Mouse (Mus musculus) limb, embryonic 10.5 days (tissue): ENCODE results near the gene Rpl29. TPM values are rescaled to one million over a fixed set of nuclear protein-coding genes. Genes with fewer than 3 reads are reported as not detected.

ENCODE experiments used
- DNase-seq: peaks from one replicate; pipeline ENCODE4 v3.0.0-alpha.2; 2017; ENCODE audit warnings: low spot score
- H3K27ac ChIP-seq: fragments of 300-500 bp; sonication (generic); 2 replicates; pipeline ENCODE4 v1.5.1; 2016; ENCODE audit warnings: mild to moderate bottlenecking
- H3K27me3 ChIP-seq: fragments of 300-500 bp; sonication (generic); 2 replicates; pipeline ENCODE4 v1.6.1; 2016; ENCODE audit warnings: low read depth, mild to moderate bottlenecking; ENCODE audit not compliant: poor library complexity, severe bottlenecking
- H3K36me3 ChIP-seq: fragments of 300-500 bp; sonication (generic); 2 replicates; pipeline ENCODE4 v1.6.1; 2016; ENCODE audit warnings: mild to moderate bottlenecking, moderate library complexity
- H3K4me1 ChIP-seq: fragments of 300-500 bp; sonication (generic); 2 replicates; pipeline ENCODE4 v1.6.1; 2016
- H3K4me3 ChIP-seq: fragments of 300-500 bp; sonication (generic); 2 replicates; pipeline ENCODE4 v1.5.1; 2016; ENCODE audit warnings: mild to moderate bottlenecking, moderate library complexity
- H3K9me3 ChIP-seq: fragments of 300-500 bp; sonication (generic); replicated peaks from 2 replicates; pipeline ENCODE4 v1.6.1; 2016; ENCODE audit warnings: mild to moderate bottlenecking
- WGBS: fragments of 180-500 bp; shearing (Covaris S2); methylation state at CpG from one replicate; pipeline ENCODE4 v1.1.7; 2016; 5-methylcytosine and 5-hydroxymethylcytosine counted together
- polyA plus RNA-seq: library from polyadenylated mRNA; unstranded; fragments of >200 nt; fragmentation: Nextera tagmentation; extraction: Ambion mirVana; gene quantifications from 2 replicates; pipeline ENCODE4 v1.2.1, GENCODE M21; 2016

Gene Rpl29
- polyA plus RNA-seq, 1 experiment from 2014 or later = 1,033 TPM

DNA sequence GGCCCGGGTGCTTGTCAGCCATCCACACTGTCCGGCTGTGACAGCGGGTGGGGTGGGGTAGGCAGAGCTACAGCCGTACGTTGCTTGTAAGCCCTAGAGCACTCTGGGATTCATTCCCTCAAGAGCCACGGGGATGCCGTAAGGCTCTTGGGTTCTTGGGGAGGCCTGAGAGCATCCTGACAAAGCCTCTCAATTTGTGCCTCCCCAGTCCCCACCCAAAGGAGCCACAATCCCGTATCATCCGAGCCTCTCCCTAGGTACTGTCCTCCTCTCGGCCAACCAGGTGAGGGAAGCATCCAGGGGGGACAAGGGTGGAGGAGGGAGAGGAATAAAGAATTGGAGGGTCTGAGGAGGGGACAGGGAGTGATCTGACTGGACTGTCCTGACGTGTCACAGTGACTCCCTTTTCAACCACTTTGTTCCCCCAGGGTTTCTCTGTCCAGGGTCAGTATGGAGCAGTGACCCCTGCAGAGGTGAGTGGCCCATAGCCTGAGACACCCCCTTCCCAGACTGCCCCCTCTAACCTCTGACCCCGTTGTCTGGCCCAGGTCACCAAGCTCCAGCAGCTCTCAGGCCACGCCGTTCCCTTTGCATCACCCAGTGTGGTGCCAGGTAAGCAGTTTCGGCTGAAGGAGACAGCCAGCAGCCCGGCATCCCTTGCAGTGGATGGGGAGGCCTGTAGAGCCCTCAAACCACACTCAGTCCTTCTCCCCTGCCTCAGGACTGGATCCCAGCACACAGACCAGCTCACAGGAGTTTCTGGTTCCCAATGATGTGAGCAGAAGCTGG is 32.6 kb downstream of the Rpl29 start:
- no peak for DNase-seq
- 90% methylated on average over 16 of the region's 16 CpGs for WGBS
- Histone ChIP-seq H3K27ac (no peak overlapping the region), H3K27me3 (peaks cover 25% of the 10 kb centered on the region), H3K4me3 (no peak overlapping the region; the same call in 1 of the 2 replicates), H3K36me3 (peaks cover 88% of the 10 kb centered on the region), H3K9me3 (no peaks in the 10 kb centered on the region), H3K4me1 (peaks cover 77% of the 10 kb centered on the region)

DNA sequence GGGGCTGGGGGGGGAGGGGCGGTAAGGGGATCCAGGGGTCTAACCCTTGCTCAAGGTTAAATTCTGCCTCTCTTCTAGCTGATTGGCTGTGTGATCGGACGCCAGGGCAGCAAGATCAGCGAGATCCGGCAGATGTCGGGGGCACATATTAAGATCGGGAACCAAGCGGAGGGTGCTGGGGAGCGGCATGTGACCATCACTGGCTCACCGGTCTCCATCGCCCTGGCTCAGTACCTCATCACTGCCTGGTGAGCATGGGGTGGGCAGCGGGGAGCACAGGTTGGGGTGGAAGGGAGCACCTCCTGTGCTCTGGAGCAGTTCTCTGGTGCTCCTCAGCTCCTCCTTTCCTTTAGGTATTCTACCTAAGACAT is 33.2 kb downstream of the Rpl29 start:
- Histone ChIP-seq H3K4me1 (peaks cover 71% of the 10 kb centered on the region), H3K9me3 (no peaks in the 10 kb centered on the region), H3K4me3 (no peak overlapping the region; the same call in 1 of the 2 replicates), H3K27me3 (peaks cover 25% of the 10 kb centered on the region), H3K27ac (no peak overlapping the region), H3K36me3 (peaks cover 82% of the 10 kb centered on the region)
- no peak for DNase-seq
- 95% methylated on average over 12 of the region's 12 CpGs for WGBS

DNA sequence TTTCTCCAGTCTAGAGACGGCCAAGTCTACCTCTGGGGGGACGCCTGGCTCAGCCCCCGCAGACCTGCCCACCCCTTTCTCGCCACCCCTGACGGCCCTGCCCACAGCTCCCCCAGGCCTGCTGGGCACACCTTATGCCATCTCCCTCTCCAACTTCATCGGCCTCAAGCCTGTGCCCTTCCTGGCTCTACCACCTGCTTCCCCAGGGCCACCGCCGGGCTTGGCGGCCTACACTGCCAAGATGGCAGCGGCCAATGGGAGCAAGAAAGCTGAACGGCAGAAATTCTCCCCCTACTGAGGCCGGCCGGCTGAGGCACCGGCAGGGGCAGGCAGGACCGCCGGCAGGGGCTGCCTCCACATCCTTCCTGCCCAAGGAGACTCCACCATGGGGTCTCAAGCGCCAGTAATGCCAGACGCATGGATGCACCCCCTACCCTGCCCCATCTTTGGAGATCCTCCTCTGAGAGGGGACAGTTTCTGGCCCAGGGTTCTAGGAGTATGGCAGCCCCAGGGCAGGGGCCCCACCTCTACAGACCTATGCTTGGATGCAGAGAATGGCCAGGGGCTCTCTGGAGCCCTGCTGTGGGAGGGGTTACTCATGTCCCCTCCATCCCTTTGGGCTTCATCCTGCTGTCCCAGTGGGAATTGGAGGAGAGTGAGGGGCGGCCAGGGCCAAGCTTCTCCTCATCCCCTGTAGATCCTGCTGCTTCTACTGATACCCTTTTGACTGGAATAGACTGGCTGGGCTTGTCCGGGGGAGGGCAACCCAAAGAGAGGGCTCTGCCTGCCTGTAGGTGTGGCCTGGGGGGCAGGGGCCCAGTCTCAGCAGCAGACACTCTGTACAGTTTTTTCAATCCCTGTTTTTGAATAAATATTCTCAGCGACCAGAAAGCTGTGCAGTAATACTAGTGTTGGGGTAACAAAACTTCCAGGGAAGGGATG is 34.1 kb downstream of the Rpl29 start:
- no peaks in the 10 kb centered on the region for H3K9me3 ChIP-seq
- no peak overlapping the region for H3K27ac ChIP-seq
- DNase-seq = no peak
- peaks cover 72% of the 10 kb centered on the region for H3K36me3 ChIP-seq
- 87% methylated on average over 21 of the region's 21 CpGs for WGBS
- H3K4me1 ChIP-seq = peaks cover 61% of the 10 kb centered on the region
- peaks cover 25% of the 10 kb centered on the region for H3K27me3 ChIP-seq
- no peak overlapping the region for H3K4me3 ChIP-seq

DNA sequence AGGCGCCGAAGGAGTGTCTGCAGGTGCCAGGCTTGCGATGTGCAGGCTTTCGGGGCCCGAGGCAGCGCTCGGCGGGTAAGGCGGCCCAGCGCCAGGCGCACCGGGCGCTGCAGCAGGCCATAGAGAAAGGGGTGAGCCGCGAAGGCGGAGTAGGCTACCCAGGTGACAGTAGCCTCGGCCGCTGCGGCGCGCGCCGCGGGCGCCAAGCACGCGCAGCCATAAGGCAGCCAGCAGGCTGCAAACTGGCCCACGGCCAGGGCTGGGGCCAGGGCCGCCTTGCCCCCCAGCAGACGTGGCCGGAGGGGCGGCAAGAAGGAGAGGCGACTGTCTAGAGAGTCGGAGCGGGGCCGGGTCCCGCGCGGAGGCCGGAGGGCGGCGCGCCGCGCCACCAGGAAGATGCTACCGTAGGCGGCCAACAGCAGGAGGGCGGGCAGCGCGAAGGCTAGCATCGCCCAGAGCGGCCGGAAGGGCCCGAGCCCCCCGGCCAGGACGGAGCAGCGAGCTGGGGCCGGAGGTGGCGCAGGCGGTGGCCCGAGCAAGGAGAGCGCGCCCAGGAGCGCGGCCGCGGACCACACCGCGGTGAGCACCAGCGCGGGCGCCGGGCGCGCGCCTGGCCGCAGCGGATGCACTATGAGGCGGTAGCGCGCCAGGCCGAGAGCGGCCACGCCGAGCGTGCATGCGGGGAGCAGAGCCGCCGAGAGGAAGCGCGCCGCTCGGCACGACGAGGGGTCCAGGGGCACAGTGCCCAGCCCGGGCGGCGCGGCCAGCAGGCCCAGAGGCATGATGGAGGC is 35.7 kb downstream of the Rpl29 start:
- Histone ChIP-seq H3K36me3 (peaks cover 57% of the 10 kb centered on the region), H3K4me1 (peaks cover 51% of the 10 kb centered on the region), H3K4me3 (peak overlapping the region; percentile 68), H3K27ac (peak overlapping the region; percentile 88), H3K9me3 (no peaks in the 10 kb centered on the region), H3K27me3 (peaks cover 25% of the 10 kb centered on the region)
- 1% methylated on average over 99 of the region's 99 CpGs for WGBS
- peak; percentile 81 for DNase-seq

DNA sequence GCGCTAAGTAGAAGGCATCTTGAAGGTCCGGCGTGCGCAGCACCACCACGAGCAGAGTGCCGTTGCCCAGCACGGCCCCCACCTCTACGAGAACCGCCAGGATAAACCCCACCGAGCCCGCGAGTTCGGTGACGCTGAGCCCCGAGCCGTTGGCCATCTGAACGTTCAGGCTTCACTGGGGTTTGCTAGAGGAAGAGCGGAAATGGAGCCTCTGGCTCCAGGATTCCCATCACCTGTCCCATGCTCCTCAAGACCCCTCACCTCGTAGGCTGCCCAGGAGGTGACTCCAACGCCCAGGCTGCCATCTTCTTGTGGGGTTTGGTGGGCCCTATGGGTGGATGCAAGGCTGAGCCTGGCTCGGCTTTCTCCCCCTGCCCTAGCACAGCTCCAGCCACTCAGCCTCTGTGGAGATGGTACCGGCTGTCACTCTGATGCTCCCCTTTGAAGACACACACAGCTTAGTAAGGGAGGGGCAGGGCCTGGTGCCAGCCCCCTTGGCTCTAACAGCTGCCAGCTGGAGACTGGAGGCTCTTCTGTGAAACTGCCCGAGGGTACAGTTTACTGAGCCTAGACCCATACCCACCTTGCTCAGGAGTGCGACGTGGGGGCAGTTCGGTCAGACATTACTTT is 36.4 kb downstream of the Rpl29 start, which contains the start of gene Gpr62:
Gene Gpr62 (minus strand): TSS at position 368 of the 630 bp plus-strand sequence.
- 34% methylated on average over 26 of the region's 26 CpGs for WGBS
- Histone ChIP-seq H3K4me3 (peak within 1 kb of the TSS; percentile 68), H3K4me1 (peaks cover 43% of the 10 kb centered on the region), H3K9me3 (no peaks in the 10 kb centered on the region), H3K27me3 (peaks cover 25% of the 10 kb centered on the region), H3K27ac (peak within 1 kb of the TSS; percentile 88), H3K36me3 (peaks cover 49% of the 10 kb centered on the region)
- DNase-seq = no peak

DNA sequence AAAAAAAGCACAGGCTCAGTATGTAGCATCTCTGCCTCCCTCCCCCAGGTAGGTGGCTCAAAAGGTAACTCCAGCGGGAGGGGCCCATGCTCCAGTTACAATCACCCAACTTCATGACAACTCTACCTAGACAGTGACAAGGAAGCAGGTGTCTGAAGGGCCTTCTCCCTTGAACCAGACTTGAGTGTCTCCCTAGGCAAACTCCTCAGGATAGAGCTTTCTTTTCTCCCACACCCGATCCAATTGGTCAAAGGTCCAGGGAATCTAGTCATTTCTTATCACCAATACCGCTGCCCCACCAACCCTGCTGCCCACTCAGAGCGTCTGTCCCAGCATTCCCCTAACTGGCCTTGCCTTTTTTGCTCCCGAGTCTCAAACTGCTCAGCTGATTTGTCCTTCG is 37.5 kb downstream of the Rpl29 start:
- DNase-seq = no peak
- H3K36me3 ChIP-seq = peaks cover 39% of the 10 kb centered on the region
- H3K4me3 ChIP-seq = no peak overlapping the region
- H3K4me1 ChIP-seq = peaks cover 42% of the 10 kb centered on the region
- H3K27me3 ChIP-seq = peaks cover 34% of the 10 kb centered on the region
- no peak overlapping the region for H3K27ac ChIP-seq
- 91% methylated on average over 6 of the region's 6 CpGs for whole genome bisulfite sequencing
- no peaks in the 10 kb centered on the region for H3K9me3 ChIP-seq

DNA sequence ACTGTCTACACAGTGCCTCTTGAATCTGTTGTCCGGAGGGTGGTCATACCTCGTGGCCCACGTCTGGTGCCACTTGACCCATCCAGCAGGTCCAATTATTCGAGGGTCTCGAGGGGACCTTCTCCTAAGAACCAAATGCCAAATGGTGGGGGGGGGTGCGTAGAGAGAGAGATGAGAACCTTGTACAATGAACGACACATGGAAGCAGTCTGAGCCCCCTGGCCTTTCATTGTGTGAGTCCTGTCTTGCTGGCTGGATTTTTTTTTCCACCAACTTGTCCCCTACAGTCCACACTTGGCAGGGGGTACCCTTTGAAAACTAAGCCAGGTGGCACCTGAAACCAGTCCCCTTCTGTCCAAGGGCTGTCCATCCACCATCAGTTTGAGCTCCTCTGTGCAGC is 38.5 kb downstream of the Rpl29 start:
- no peak for DNase-seq
- Histone ChIP-seq H3K9me3 (no peaks in the 10 kb centered on the region), H3K27ac (no peak overlapping the region), H3K27me3 (peaks cover 34% of the 10 kb centered on the region), H3K4me1 (peaks cover 48% of the 10 kb centered on the region), H3K36me3 (peaks cover 29% of the 10 kb centered on the region), H3K4me3 (no peak overlapping the region)
- WGBS = 93% methylated on average over 7 of the region's 7 CpGs

DNA sequence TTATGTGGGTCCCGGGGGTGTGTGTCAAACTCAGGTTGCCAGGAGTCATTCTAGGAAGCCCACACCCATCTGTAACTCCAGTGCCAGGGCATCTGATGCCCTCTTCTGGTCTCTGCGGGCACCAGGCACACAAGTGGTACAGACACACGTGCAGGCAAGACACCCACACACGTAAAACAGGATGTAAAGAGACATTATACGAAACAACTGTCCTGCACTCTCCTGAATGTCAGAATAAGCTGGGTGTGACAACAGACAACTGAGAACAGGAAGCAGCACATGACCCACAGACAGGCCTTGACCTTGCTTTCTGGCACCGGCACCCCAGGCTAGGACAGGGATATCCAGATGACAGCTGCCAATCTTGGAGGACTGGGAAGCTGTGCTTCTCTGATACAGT is 40.1 kb downstream of the Rpl29 start:
- Histone ChIP-seq H3K27ac (no peak overlapping the region), H3K4me1 (peaks cover 46% of the 10 kb centered on the region), H3K36me3 (peaks cover 13% of the 10 kb centered on the region), H3K27me3 (peaks cover 23% of the 10 kb centered on the region; the same call in 1 of the 2 replicates), H3K4me3 (no peak overlapping the region), H3K9me3 (no peaks in the 10 kb centered on the region)
- 74% methylated on average over 6 of the region's 6 CpGs for WGBS
- DNase-seq = no peak

DNA sequence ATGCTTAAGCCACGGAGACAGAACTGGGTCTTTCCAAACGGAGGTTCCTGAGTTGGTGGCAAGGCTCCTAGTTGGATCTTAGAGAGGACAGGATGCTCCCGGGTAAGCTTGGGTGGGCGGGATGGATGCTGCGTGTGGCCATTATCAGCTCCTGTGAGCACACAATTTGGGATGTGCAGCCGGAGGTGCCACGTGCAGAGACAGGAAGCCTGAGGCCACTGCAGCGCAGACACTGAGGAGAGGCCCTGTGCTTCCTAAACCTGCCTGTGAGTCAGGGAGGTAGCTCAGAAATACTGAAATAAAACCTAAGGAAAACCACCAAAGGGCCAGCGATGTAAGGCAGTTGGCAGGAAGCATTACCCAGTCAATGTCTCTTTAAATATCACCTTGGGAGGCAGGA is 40.5 kb downstream of the Rpl29 start:
- Histone ChIP-seq H3K4me3 (no peak overlapping the region), H3K9me3 (no peaks in the 10 kb centered on the region), H3K36me3 (peaks cover 9% of the 10 kb centered on the region), H3K27me3 (peaks cover 23% of the 10 kb centered on the region; the same call in 1 of the 2 replicates), H3K27ac (no peak overlapping the region), H3K4me1 (peaks cover 46% of the 10 kb centered on the region)
- 72% methylated on average over 9 of the region's 9 CpGs for WGBS
- DNase-seq = no peak

DNA sequence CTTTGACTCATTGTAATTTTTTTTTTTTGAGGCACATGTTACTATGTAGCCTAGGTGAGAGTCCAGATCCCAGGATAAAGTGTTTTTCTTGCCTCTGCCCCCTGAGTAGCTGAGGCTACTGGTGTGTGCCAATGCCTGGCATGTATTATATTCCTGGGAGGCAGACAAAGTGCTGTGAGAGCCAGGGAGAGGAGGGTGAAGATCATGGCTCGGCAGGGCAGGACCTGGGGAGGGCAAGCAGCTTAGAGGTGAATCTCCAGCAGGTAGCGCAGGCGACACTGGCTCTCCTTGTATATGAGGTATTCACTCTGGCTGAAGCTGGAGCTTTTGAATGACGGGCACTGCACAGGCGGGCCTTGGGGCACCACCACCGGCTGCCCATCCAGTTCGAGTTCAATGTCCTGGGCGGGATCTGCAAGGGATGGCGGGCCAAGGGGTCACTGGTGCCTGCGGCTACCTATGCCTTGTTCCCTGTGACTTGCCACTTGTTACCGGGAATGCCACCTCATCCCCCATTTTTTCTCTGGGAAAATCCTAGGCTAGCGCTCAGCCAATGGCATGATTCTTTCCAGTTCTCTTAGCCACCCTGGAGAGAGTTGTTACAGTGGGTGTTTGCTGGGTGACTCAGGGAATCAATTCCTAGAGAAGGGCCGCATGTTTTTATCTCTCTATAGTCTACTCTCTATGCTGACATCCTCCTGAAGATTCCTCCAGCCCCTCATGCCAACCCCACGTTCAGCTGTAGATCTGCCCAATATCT is 41.9 kb downstream of the Rpl29 start:
- H3K27me3 ChIP-seq = 0 out of 2 replicates have a peak, but pooled peaks cover 10% of the 10 kb centered on the region
- no peak for DNase-seq
- H3K4me3 ChIP-seq = peak overlapping the region; percentile 27
- WGBS = 63% methylated on average over 14 of the region's 14 CpGs
- no peaks in the 10 kb centered on the region for H3K9me3 ChIP-seq
- no peaks in the 10 kb centered on the region for H3K36me3 ChIP-seq
- no peak overlapping the region for H3K27ac ChIP-seq
- H3K4me1 ChIP-seq = peaks cover 47% of the 10 kb centered on the region

DNA sequence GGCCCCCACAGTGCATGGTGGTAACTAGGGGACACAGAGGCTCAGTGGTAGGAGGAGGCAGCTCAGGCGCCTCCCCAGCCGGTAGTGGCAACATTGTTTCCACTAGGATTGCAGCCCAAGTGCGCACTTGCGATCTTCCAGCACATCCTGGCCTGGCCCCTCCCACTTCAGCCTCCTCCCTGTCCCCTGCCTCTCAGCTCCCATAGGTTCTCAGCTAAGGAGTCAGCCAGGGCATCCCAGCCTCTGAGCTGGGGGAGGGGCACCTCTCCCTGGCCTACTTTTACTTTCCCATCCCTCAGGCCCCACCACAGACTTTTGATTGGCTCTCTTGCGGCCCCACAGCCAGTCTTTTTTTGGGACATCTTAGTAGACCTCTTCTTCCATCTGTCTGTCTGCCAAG is 42.6 kb downstream of the Rpl29 start:
- WGBS = 9% methylated on average over 5 of the region's 5 CpGs
- DNase-seq = no peak
- H3K4me3 ChIP-seq = peak overlapping the region; percentile 27
- peak overlapping the region; percentile 27; the same call in 1 of the 2 replicates for H3K27ac ChIP-seq
- no peaks in the 10 kb centered on the region for H3K36me3 ChIP-seq
- 0 out of 2 replicates have a peak, but pooled peaks cover 9% of the 10 kb centered on the region for H3K27me3 ChIP-seq
- no peaks in the 10 kb centered on the region for H3K9me3 ChIP-seq
- peaks cover 52% of the 10 kb centered on the region for H3K4me1 ChIP-seq
